Mouse (Mus musculus) CD4-positive, CD25-positive, alpha-beta regulatory T cell, adult 2 months (primary cell): ENCODE measurements around the gene Psmd1.

Experiments used
- DNase-seq: peaks from one replicate; pipeline ENCODE4 v3.0.0-alpha.2; 2012; ENCODE audit warnings: low read depth, low spot score

Gene Psmd1

GRCm38 (mm10) chr1:86154824-86155164 is 90.6 kb downstream of the Psmd1 start:
- DNase-seq, result no peak

- DNase-seq, result no peak
Observed at GRCm38 (mm10) chr1:86156075-86156474, 91.9 kb downstream of the Psmd1 start.

GRCm38 (mm10) chr1:86156595-86156994 is 92.4 kb downstream of the Psmd1 start:
- DNase-seq, result no peak

GRCm38 (mm10) chr1:86160059-86160458 is 95.9 kb downstream of the Psmd1 start:
- no peak for DNase-seq

GRCm38 (mm10) chr1:86160479-86160878 is 96.3 kb downstream of the Psmd1 start:
- DNase-seq, result no peak

- no peak for DNase-seq
Observed at GRCm38 (mm10) chr1:86161061-86161460, 96.9 kb downstream of the Psmd1 start.

- no peak for DNase-seq
Observed at GRCm38 (mm10) chr1:86174602-86175001, 110.4 kb downstream of the Psmd1 start.

- DNase-seq, result no peak
Observed at GRCm38 (mm10) chr1:86176066-86176465, 111.9 kb downstream of the Psmd1 start.

GRCm38 (mm10) chr1:86178462-86179253 is 114.5 kb downstream of the Psmd1 start:
- peak; percentile 92 for DNase-seq

GRCm38 (mm10) chr1:86182004-86182709 is 118.0 kb downstream of the Psmd1 start:
- no peak for DNase-seq

GRCm38 (mm10) chr1:86183577-86184263 is 119.5 kb downstream of the Psmd1 start:
- no peak for DNase-seq

- DNase-seq, result no peak
Observed at GRCm38 (mm10) chr1:86186762-86187161, 122.6 kb downstream of the Psmd1 start.

- no peak for DNase-seq
Observed at GRCm38 (mm10) chr1:86187856-86188255, 123.7 kb downstream of the Psmd1 start.

GRCm38 (mm10) chr1:86188271-86188670 is 124.1 kb downstream of the Psmd1 start:
- DNase-seq, result no peak
